17 mouse cellular contexts compared by ENCODE assay signal in genomic region chrX:69811798-69812197, GRCm38 (mm10).
DNase-seq lines count a peak whose midpoint lies in the region; ATAC-seq and TF ChIP-seq lines count a peak whose summit lies in the region.
"Had no signal": no experiment of that assay in that cellular context is flagged by ENCODE, and none has a peak within 500 bp of the region (broad histone marks: within the 10 kb centered on the region; RNA-seq: fewer than 3 reads in every experiment).

No protein-coding gene starts in this region.

- no peak for TF ChIP-seq CTCF in forebrain, postnatal 0 days (IDR thresholded peaks at IDR 0.05; ENCODE audit: low read depth)
- TF ChIP-seq CTCF in brain, embryonic 14.5 days (IDR thresholded peaks at IDR 0.05; ENCODE audit: borderline replicate concordance, extremely low read depth, insufficient read depth, insufficient read length), result no peak
- TF ChIP-seq CTCF in layer of hippocampus, adult 2 months (conservative IDR thresholded peaks at IDR 0.05), result no peak

- no peak overlapping the region for H3K4me2 ChIP-seq in forebrain, postnatal 0 days (ENCODE audit: low read depth)
- H3K4me2 ChIP-seq: heart, embryonic 12.5 days; hindbrain, embryonic 15.5 days had no signal

- no peak overlapping the region for H3K27ac ChIP-seq in forebrain, postnatal 0 days (ENCODE audit: low read depth, low read length)
- H3K27ac ChIP-seq in forebrain, embryonic 10.5 days, result no peak overlapping the region
- H3K27ac ChIP-seq in layer of hippocampus, adult 2 months, result no peak overlapping the region
- H3K27ac ChIP-seq: embryonic facial prominence, embryonic 10.5 days; heart, adult 2 months; hindbrain, embryonic 15.5 days had no signal

- no peaks in the 10 kb centered on the region for H3K9me3 ChIP-seq in forebrain, postnatal 0 days (ENCODE audit: low read length)
- H3K9me3 ChIP-seq in forebrain, embryonic 10.5 days, result no peaks in the 10 kb centered on the region
- H3K9me3 ChIP-seq: embryonic facial prominence, embryonic 10.5 days; G1E; heart, embryonic 12.5 days; hindbrain, embryonic 15.5 days had no signal

- WGBS in forebrain, postnatal 0 days, result 58% methylated on average over 4 of the region's 4 CpGs
- WGBS in forebrain, embryonic 10.5 days, result 93% methylated on average over 4 of the region's 4 CpGs

- DNase-seq in forebrain, postnatal 0 days, result peak; percentile 58
- no peak for DNase-seq in forebrain, embryonic 10.5 days (ENCODE audit: extremely low spot score, low spot score)
- DNase-seq in brain, embryonic 14.5 days (ENCODE audit: low read depth), result peak; percentile 75
- peak; percentile 29 to 33 for DNase-seq in layer of hippocampus, adult 2 months (ENCODE audit: low spot score in 2 of 2)
- no peak for DNase-seq in urinary bladder, adult 18-20 months (ENCODE audit: low spot score in 2 of 2)
- no peak for DNase-seq in adrenal gland, adult 8-10 months
- DNase-seq: adrenal gland, postnatal 10 days; cerebellum, adult 18-20 months; cerebellum, postnatal 10 days; gastrocnemius, postnatal 14 days; heart, adult 2 months had no signal

- ATAC-seq in forebrain, postnatal 0 days, result peak; percentile 62; the same call in 1 of the 2 replicates
- ATAC-seq: CD4-positive, CD25-positive, alpha-beta regulatory T cell, adult 4 months; intestine, embryonic 16.5 days had no signal

- TF ChIP-seq POLR2A in brain, embryonic 14.5 days (IDR thresholded peaks at IDR 0.05; ENCODE audit: borderline replicate concordance, extremely low read depth, insufficient read depth, insufficient read length, poor library complexity, severe bottlenecking), result no peak

- no peak overlapping the region for H3K9ac ChIP-seq in forebrain, postnatal 0 days
- H3K9ac ChIP-seq: heart, embryonic 12.5 days; hindbrain, embryonic 15.5 days had no signal

- H3K36me3 ChIP-seq in forebrain, postnatal 0 days (ENCODE audit: insufficient read depth), result no peaks in the 10 kb centered on the region
- H3K36me3 ChIP-seq in forebrain, embryonic 10.5 days (replicated peaks), result no peaks in the 10 kb centered on the region
- H3K36me3 ChIP-seq: embryonic facial prominence, embryonic 10.5 days; G1E; heart, embryonic 12.5 days; hindbrain, embryonic 15.5 days had no signal

- H3K4me1 ChIP-seq in forebrain, postnatal 0 days (ENCODE audit: insufficient read depth), result no peaks in the 10 kb centered on the region
- H3K4me1 ChIP-seq in forebrain, embryonic 10.5 days, result no peaks in the 10 kb centered on the region
- H3K4me1 ChIP-seq: embryonic facial prominence, embryonic 10.5 days; heart, embryonic 12.5 days; hindbrain, embryonic 15.5 days had no signal

- no peaks in the 10 kb centered on the region for H3K27me3 ChIP-seq in forebrain, postnatal 0 days (ENCODE audit: insufficient read depth, low read length)
- no peaks in the 10 kb centered on the region for H3K27me3 ChIP-seq in forebrain, embryonic 10.5 days (ENCODE audit: poor library complexity, severe bottlenecking)
- H3K27me3 ChIP-seq: heart, embryonic 12.5 days; hindbrain, embryonic 15.5 days had no signal

- H3K4me3 ChIP-seq in forebrain, postnatal 0 days (ENCODE audit: low read depth, low read length), result no peak overlapping the region
- H3K4me3 ChIP-seq in forebrain, embryonic 10.5 days, result no peak overlapping the region
- H3K4me3 ChIP-seq in layer of hippocampus, adult 2 months, result no peak overlapping the region
- H3K4me3 ChIP-seq: embryonic facial prominence, embryonic 10.5 days; heart, adult 2 months; heart, embryonic 12.5 days; hindbrain, embryonic 15.5 days had no signal

Comparison
In these comparisons a context has a peak if more than half of its experiments do, and no peak if none do; other contexts are left out.
1. DNase-seq: peak in forebrain, postnatal 0 days (single experiment), brain, embryonic 14.5 days (single experiment) and layer of hippocampus, adult 2 months (2 of 2); none in forebrain, embryonic 10.5 days (single experiment), urinary bladder, adult 18-20 months (0 of 2) and adrenal gland, adult 8-10 months (single experiment).